Mouse (Mus musculus): ENCODE results near the gene D730048I06Rik. TPM values are rescaled to one million over a fixed set of nuclear protein-coding genes. Genes with fewer than 3 reads are reported as not detected.
"Not testable (repeated sequence)": the region's sequence is repeated elsewhere in the genome, so short reads cannot be mapped to it uniquely, and the experiment has no call there.

The D730048I06Rik gene
- not detected in 2 replicates for total RNA-seq (2021)
- long read RNA-seq, experiment 1 = 0 reads
- long read RNA-seq, experiment 2 = 0 reads

GRCm38 (mm10) chr9:35790001-35790400 is at the start of gene D730048I06Rik, which contains the start of gene Gm27235:
TSS of gene D730048I06Rik (minus strand) at chr9:35790112.
TSS of gene Gm27235 (minus strand) at chr9:35790101.
- DNase-seq = no peak

DNA sequence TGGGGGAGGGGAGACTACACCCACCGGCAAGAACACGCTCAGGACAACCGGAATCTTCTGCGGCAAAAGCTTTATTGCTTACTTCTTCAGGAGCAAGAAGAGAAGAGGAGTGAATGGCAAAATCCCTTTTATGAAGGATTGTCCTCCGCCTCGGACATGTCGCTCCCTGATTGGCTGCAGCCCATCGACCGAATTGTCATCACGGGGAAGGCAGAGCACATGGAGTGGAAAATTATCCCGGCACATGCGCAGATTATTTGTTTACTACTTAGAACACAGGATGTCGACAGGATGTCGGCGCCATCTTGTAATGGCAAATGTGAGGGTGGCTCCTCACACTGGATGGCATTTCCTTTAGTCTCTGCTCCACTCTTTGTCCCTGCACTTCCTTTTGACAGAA is 28.0 kb upstream of the D730048I06Rik start:
- not testable (repeated sequence) for DNase-seq

DNA sequence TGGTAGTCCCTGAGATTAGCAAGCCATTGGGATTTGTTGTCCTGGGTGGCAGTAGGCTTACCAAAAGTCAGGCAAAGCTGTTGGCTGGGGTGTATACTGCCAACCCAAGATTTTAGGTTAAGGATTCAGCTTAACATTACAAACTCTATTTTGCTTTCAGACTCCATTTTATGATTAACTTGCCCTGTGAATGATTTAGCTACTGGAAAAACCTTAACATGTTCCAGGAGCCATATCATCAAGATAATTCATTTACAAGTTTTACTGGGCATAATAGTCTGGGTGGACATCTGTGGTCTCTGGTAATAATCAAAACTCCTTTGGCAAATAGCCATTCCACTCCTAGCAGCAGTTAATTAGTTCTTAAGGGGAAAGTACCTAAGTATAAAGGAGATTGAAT is 8.2 kb upstream of the D730048I06Rik start:
- DNase-seq = no peak

DNA sequence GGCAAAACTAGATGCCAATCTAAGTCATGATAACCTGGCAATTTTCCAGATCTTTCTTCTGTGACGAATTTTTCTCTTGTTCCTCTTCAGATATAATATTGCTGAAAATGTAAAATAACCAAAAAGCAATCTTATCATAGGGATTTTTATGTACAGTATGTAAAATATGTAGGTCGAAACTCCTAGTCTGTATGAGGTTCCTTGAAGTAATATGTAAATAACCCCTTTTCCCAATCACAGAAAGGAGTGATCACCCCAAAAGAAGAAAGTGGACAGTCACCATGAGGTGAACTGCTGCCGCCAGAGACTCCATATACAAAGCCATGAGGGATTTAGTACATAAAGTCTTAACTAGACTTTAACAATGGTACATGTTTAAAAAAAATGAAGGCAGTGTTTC is 11.9 kb downstream of the D730048I06Rik start, which contains the start of gene Gm17727:
Gm17727 (minus strand) TSS at position 101 of the 400 bp plus-strand sequence.
- no peak for DNase-seq

- no peak for DNase-seq
These were observed 33.1 kb downstream of the D730048I06Rik start for GRCm38 (mm10) chr9:35756843-35757242.

DNA sequence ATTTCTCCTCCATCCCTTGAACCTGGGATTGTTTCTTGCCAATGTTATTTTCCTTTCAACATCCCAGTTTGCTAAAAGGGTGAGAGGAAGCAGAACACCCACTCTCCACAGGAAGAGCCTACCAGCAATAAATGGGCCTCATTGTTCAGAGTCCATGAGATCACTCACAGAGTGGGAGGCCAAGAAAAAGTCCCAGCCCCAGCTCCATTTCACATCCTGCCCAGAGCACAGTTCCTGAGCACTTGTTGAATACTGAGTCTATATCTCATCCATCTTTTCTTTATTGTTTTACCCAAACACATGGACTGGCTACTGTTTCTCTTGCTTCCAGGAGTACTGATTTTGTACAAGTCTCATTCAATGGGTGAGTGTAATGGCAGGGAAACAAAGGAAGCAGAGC is 49.2 kb downstream of the D730048I06Rik start, which contains the start of gene Gm17677:
Gm17677 (plus strand) TSS at position 301 of the 400 bp plus-strand sequence.
- no peak for DNase-seq

Other genes with a start within 250 kb of the D730048I06Rik start
- 0.67 and 0.68 TPM in 2 replicates for gene Ddx25, start 231.6 kb downstream of the D730048I06Rik start, total RNA-seq (2021)
- 14.1 and 16.3 TPM in 2 replicates for gene Pus3, start 231.5 kb downstream of the D730048I06Rik start, total RNA-seq (2021)
- 0.26 TPM in 1 of 2 replicates, not detected in the other for gene Pate2, start 219.8 kb downstream of the D730048I06Rik start, total RNA-seq (2021)
- gene Hyls1, start 219.7 kb downstream of the D730048I06Rik start, total RNA-seq (2021) = 4.2 and 5.4 TPM in 2 replicates
- not detected in 2 replicates for gene Pate4, start 178.2 kb downstream of the D730048I06Rik start, total RNA-seq (2021)
- gene Pate3, start 141.9 kb downstream of the D730048I06Rik start, total RNA-seq (2021) = not detected in 2 replicates
- gene Pate1, start 102.7 kb downstream of the D730048I06Rik start, total RNA-seq (2021) = not detected in 2 replicates
- gene Gm17677, start 49.1 kb downstream of the D730048I06Rik start, total RNA-seq (2021) = not detected in 2 replicates
- gene Gm17727, start 12.0 kb downstream of the D730048I06Rik start, total RNA-seq (2021) = not detected in 2 replicates
- not detected in 2 replicates for gene Gm27235, start within 50 bp of the D730048I06Rik start, total RNA-seq (2021)
- not detected in 2 replicates for gene 9230110F15Rik, start 54.0 kb upstream of the D730048I06Rik start, total RNA-seq (2021)
- gene 9230113P08Rik, start 118.3 kb upstream of the D730048I06Rik start, total RNA-seq (2021) = not detected in 2 replicates

All from adrenal gland, postnatal 14 days (tissue).